Mouse (Mus musculus) hindbrain, embryonic 10.5 days (tissue): Measurements from ENCODE around the gene Awat2. TPM values are rescaled to one million over a fixed set of nuclear protein-coding genes. Genes with fewer than 3 reads are reported as not detected.

Source experiments
- DNase-seq: peaks from one replicate; pipeline ENCODE4 v3.0.0-alpha.2; 2017; ENCODE audit warnings: low spot score
- H3K27ac ChIP-seq: fragments of 300-500 bp; sonication (generic); 2 replicates; pipeline ENCODE4 v1.5.1; 2016; ENCODE audit warnings: mild to moderate bottlenecking, moderate library complexity
- H3K27me3 ChIP-seq: fragments of 300-500 bp; sonication (generic); 2 replicates; pipeline ENCODE4 v1.6.1; 2016; ENCODE audit warnings: mild to moderate bottlenecking; ENCODE audit not compliant: poor library complexity, insufficient read depth, severe bottlenecking
- H3K36me3 ChIP-seq: fragments of 300-500 bp; sonication (generic); 2 replicates; pipeline ENCODE4 v1.6.1; 2016; ENCODE audit warnings: mild to moderate bottlenecking, moderate library complexity
- H3K4me1 ChIP-seq: fragments of 300-500 bp; sonication (generic); replicated peaks from 2 replicates; pipeline ENCODE4 v1.6.1; 2016; ENCODE audit warnings: mild to moderate bottlenecking
- H3K4me3 ChIP-seq: fragments of 300-500 bp; sonication (generic); 2 replicates; pipeline ENCODE4 v1.5.1; 2016; ENCODE audit warnings: mild to moderate bottlenecking, moderate library complexity
- H3K9me3 ChIP-seq: fragments of 300-500 bp; sonication (generic); 2 replicates; pipeline ENCODE4 v1.6.1; 2016; ENCODE audit warnings: mild to moderate bottlenecking, moderate library complexity
- WGBS: fragments of 180-500 bp; shearing (Covaris S2); methylation state at CpG from one replicate; pipeline ENCODE4 v1.1.7; 2016; 5-methylcytosine and 5-hydroxymethylcytosine counted together
- microRNA counts: library from miRNA; unstranded; fragments of <30 nt; microRNA quantifications from one replicate; lab custom pipeline; 2017
- polyA plus RNA-seq: library from polyadenylated mRNA; unstranded; fragments of >200 nt; fragmentation: Nextera tagmentation; extraction: Ambion mirVana; gene quantifications from 2 replicates; pipeline ENCODE4 v1.2.1, GENCODE M21; 2016

Awat2 gene
- polyA plus RNA-seq, 1 experiment from 2014 or later = 0.63 TPM

DNA sequence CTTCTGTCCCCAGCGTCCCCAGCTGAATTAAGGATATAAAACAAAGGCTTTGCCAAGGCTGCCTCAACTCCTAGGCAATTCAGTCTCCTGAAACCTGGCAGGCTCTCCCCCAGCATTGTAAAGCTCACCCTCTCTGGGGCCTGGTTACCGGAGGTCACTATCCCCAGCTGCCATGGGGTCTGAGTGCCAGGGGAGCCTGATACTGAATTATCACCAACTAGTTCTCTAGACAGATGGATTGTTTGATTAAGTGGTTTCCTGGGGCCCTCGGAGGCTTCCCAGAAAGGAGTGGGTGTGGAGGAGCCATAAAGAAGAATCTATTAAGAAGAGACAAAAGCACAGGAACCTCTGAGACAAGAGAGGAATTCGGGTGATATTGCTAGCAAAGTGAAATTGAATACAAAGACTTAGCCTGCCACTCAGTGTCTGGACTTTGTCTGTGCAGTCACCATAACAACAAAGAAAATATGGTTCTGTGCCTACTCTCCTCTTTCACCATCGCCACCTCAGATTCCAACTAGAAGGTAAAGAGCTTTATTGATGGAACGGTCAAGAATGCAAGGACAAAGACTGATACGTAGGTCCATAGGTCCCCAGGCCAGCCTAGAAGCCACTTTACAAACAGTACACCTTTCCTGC lies 48.2 kb downstream of the Awat2 start:
- Histone ChIP-seq H3K27me3 (peaks cover 55% of the 10 kb centered on the region), H3K9me3 (no peaks in the 10 kb centered on the region), H3K4me3 (no peak overlapping the region), H3K36me3 (no peaks in the 10 kb centered on the region), H3K27ac (no peak overlapping the region), H3K4me1 (0 out of 2 replicates have a peak, but pooled peaks cover 3% of the 10 kb centered on the region)
- WGBS = 63% methylated on average over 7 of the region's 7 CpGs
- no peak for DNase-seq

GRCm38 (mm10) chrX:100392304-100392703 lies 50.2 kb downstream of the Awat2 start:
- no peaks in the 10 kb centered on the region for H3K9me3 ChIP-seq
- H3K27ac ChIP-seq = no peak overlapping the region
- no peaks in the 10 kb centered on the region for H3K36me3 ChIP-seq
- peak; percentile 24 for DNase-seq
- peaks cover 39% of the 10 kb centered on the region for H3K27me3 ChIP-seq
- H3K4me1 ChIP-seq = 0 out of 2 replicates have a peak, but pooled peaks cover 3% of the 10 kb centered on the region
- 29% methylated on average over 6 of the region's 6 CpGs for WGBS
- H3K4me3 ChIP-seq = no peak overlapping the region

DNA sequence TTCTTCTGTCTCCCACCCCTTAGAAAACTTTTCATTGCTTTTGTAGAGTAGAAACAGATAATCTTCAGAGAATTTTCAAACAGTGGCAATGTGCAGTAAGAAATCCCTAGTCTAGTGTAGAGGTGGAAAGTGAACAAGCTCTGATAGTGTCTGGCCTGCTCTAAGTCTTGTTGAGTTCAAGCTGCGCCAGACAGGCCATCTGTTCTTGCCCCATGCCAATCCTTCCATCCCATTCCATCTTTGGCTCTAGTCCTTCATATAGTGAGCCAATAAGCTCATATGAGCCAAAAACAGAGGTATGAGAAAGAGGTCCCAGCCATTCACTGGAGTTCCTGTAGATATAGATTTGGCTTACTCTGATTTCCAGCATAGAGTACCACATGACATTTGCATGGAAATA lies 52.6 kb downstream of the Awat2 start:
- Histone ChIP-seq H3K36me3 (no peaks in the 10 kb centered on the region), H3K4me1 (0 out of 2 replicates have a peak, but pooled peaks cover 3% of the 10 kb centered on the region), H3K4me3 (no peak overlapping the region), H3K27ac (no peak overlapping the region), H3K9me3 (no peaks in the 10 kb centered on the region), H3K27me3 (peaks cover 18% of the 10 kb centered on the region)
- no peak for DNase-seq
- 79% methylated on average over 1 of the region's 1 CpGs for WGBS

- H3K27ac ChIP-seq = no peak overlapping the region
- peaks cover 32% of the 10 kb centered on the region for H3K27me3 ChIP-seq
- no peaks in the 10 kb centered on the region for H3K4me1 ChIP-seq
- WGBS = 91% methylated on average over 2 of the region's 2 CpGs
- H3K9me3 ChIP-seq = no peaks in the 10 kb centered on the region
- no peaks in the 10 kb centered on the region for H3K36me3 ChIP-seq
- no peak overlapping the region for H3K4me3 ChIP-seq
- no peak for DNase-seq
Measured at GRCm38 (mm10) chrX:100356974-100357373, 85.5 kb downstream of the Awat2 start.

MicroRNA genes within 50 kb of the gene (microRNA counts, 519-probe panel; counts per million panel counts)
- microRNA mmu-miR-676 (lab: Ali Mortazavi, UCI) = 1,255 counts per million, percentile 77 among the panel's probes with 10 or more counts

Other genes starting within 250 kb of the Awat2 start
- not detected in 2 replicates for gene Otud6a, start 13.7 kb downstream of the Awat2 start, polyA plus RNA-seq
- gene Igbp1, start 51.6 kb upstream of the Awat2 start, polyA plus RNA-seq = 36.0 and 39.2 TPM in 2 replicates
- gene Dgat2l6, start 82.1 kb upstream of the Awat2 start, polyA plus RNA-seq = not detected in 2 replicates
- gene Awat1, start 129.5 kb upstream of the Awat2 start, polyA plus RNA-seq = not detected in 2 replicates
- gene P2ry4, start 152.2 kb upstream of the Awat2 start, polyA plus RNA-seq = not detected in 2 replicates
- gene Arr3, start 162.8 kb upstream of the Awat2 start, polyA plus RNA-seq = not detected in 2 replicates
- 32.2 and 39.0 TPM in 2 replicates for gene Kif4, start 183.0 kb upstream of the Awat2 start, polyA plus RNA-seq
- 134 and 146 TPM in 2 replicates for gene Pdzd11, start 183.9 kb upstream of the Awat2 start, polyA plus RNA-seq